Mouse (Mus musculus) layer of hippocampus, adult 18-20 months (tissue): Measurements from ENCODE around the gene 2810004N23Rik. TPM values are rescaled to one million over a fixed set of nuclear protein-coding genes. Genes with fewer than 3 reads are reported as not detected.

Experiments
- DNase-seq, 2 experiments: peaks; one replicate each; pipeline ENCODE4 v3.0.0; 2022; ENCODE audit warnings: low spot score in 2 of 2
- total RNA-seq, 2 experiments: library from RNA; stranded (reverse); gene quantifications; 2 replicates each; pipeline ENCODE4 v1.2.3; 2021

The 2810004N23Rik gene
- total RNA-seq, 2 experiments from 2014 or later, result 21.2 to 24.5 TPM

- DNase-seq, result peak; percentile 38 to 56
Observed at GRCm38 (mm10) chr8:124792186-124792585, 70.7 kb downstream of the 2810004N23Rik start.

GRCm38 (mm10) chr8:124791751-124792150 is 71.2 kb downstream of the 2810004N23Rik start:
- DNase-seq, result no peak

- no peak for DNase-seq
Observed at GRCm38 (mm10) chr8:124790676-124791075, 72.2 kb downstream of the 2810004N23Rik start.

Other genes with a start within 250 kb of the 2810004N23Rik start
- 10 to 100 TPM; 72.1 to 76.9 TPM for gene 2310022B05Rik, start 199.8 kb downstream of the 2810004N23Rik start, total RNA-seq
- 10 to 100 TPM; 41.3 to 41.6 TPM for gene Ttc13, start 141.1 kb downstream of the 2810004N23Rik start, total RNA-seq
- 10 to 100 TPM; 12.0 to 12.8 TPM for gene Arv1, start 141.0 kb downstream of the 2810004N23Rik start, total RNA-seq
- gene Fam89a, start 111.3 kb downstream of the 2810004N23Rik start, total RNA-seq, result 1 to 10 TPM; 1.0 to 1.1 TPM
- 1 to 10 TPM; 1.2 to 1.7 TPM for gene Trim67, start 70.0 kb downstream of the 2810004N23Rik start, total RNA-seq
- 10 to 100 TPM; 58.4 to 61.9 TPM for gene Gnpat, start 87 bp downstream of the 2810004N23Rik start, total RNA-seq
- gene Exoc8, start 34.6 kb upstream of the 2810004N23Rik start, total RNA-seq, result 10 to 100 TPM; 33.5 to 36.9 TPM
- 10 to 100 TPM; 13.1 to 13.2 TPM for gene Sprtn, start 34.8 kb upstream of the 2810004N23Rik start, total RNA-seq
- gene Egln1, start 86.2 kb upstream of the 2810004N23Rik start, total RNA-seq, result 10 to 100 TPM; 67.8 to 69.6 TPM
- gene Tsnax, start 149.9 kb upstream of the 2810004N23Rik start, total RNA-seq, result 100 to 1,000 TPM; 160 to 161 TPM
- 1 to 10 TPM; 4.3 to 4.6 TPM for gene Disc1, start 191.1 kb upstream of the 2810004N23Rik start, total RNA-seq